Mouse (Mus musculus): ENCODE measurements around the gene Ccr6. TPM values are rescaled to one million over a fixed set of nuclear protein-coding genes. Genes with fewer than 3 reads are reported as not detected.

Gene Ccr6
- total RNA-seq, 2 experiments from 2014 or later, result 0.61 to 0.93 TPM

GRCm38 (mm10) chr17:8234537-8234936 is 1.3 kb upstream of the Ccr6 start:
- no peak for DNase-seq

GRCm38 (mm10) chr17:8238012-8238710 is 2.3 kb downstream of the Ccr6 start:
- no peak for DNase-seq

GRCm38 (mm10) chr17:8239561-8239960 is 3.7 kb downstream of the Ccr6 start:
- no peak for DNase-seq

GRCm38 (mm10) chr17:8240517-8240916 is 4.7 kb downstream of the Ccr6 start:
- no peak for DNase-seq

GRCm38 (mm10) chr17:8241645-8242044 is 5.8 kb downstream of the Ccr6 start:
- no peak for DNase-seq

GRCm38 (mm10) chr17:8242186-8242585 is 6.3 kb downstream of the Ccr6 start:
- no peak for DNase-seq

- no peak for DNase-seq
Measured at GRCm38 (mm10) chr17:8244124-8244523, 8.3 kb downstream of the Ccr6 start.

- DNase-seq, result no peak
Measured at GRCm38 (mm10) chr17:8246102-8246754, 10.4 kb downstream of the Ccr6 start.

GRCm38 (mm10) chr17:8251704-8252103 is 15.9 kb downstream of the Ccr6 start:
- no peak for DNase-seq

GRCm38 (mm10) chr17:8254268-8254667 is 18.4 kb downstream of the Ccr6 start:
- no peak for DNase-seq

- DNase-seq, result no peak
Measured at GRCm38 (mm10) chr17:8254914-8255313, 19.1 kb downstream of the Ccr6 start.

GRCm38 (mm10) chr17:8255583-8255982 is 19.7 kb downstream of the Ccr6 start:
- DNase-seq, result no peak

- no peak for DNase-seq
Measured at GRCm38 (mm10) chr17:8256982-8257381, 21.1 kb downstream of the Ccr6 start.

- peak; percentile 58 for DNase-seq
Measured at GRCm38 (mm10) chr17:8264638-8265037, 28.8 kb downstream of the Ccr6 start.

- DNase-seq, result no peak
Measured at GRCm38 (mm10) chr17:8272054-8272749, 36.4 kb downstream of the Ccr6 start.

GRCm38 (mm10) chr17:8272951-8273350 is 37.1 kb downstream of the Ccr6 start:
- peak; percentile 20 for DNase-seq

GRCm38 (mm10) chr17:8276071-8276470 is 40.2 kb downstream of the Ccr6 start:
- no peak for DNase-seq

- no peak for DNase-seq
Measured at GRCm38 (mm10) chr17:8276680-8277079, 40.8 kb downstream of the Ccr6 start.

- no peak for DNase-seq
Measured at GRCm38 (mm10) chr17:8277266-8277665, 41.4 kb downstream of the Ccr6 start.

GRCm38 (mm10) chr17:8278356-8278755 is 42.5 kb downstream of the Ccr6 start:
- DNase-seq, result no peak

GRCm38 (mm10) chr17:8282821-8283525 is 47.1 kb downstream of the Ccr6 start, which contains the start of gene Mpc1:
Gene Mpc1, plus strand, starts transcription at chr17:8282904.
- peak; percentile 85 for DNase-seq

GRCm38 (mm10) chr17:8283526-8284253 is 47.8 kb downstream of the Ccr6 start:
- peak; percentile 98 for DNase-seq

Measured in adrenal gland, postnatal 10 days (tissue).